Comparison of ENCODE assay signal across 12 mouse cellular contexts in the genomic region with DNA sequence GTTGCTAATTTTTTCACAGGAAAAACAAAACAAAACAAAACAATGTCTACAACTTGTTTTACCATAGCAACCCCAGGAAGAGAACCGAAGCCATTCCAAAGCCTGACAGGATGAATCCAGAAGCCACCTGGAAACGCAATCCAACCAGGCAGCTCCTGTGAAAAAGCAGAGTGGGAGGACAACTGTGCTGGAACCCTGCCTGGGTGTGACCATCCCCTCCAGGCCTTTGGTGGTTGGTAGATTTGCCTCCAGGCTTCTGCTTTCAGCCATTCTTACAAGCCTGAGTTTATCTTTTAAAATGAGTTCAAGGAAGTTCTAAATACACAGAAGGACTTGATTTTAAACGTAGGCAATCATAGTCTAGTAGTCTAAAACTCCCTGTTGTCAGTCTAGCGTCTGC. TPM values are rescaled to one million over a fixed set of nuclear protein-coding genes. Genes with fewer than 3 reads are reported as not detected.
DNase-seq lines count a peak whose midpoint lies in the region; ATAC-seq lines count a peak whose summit lies in the region.
"Had no signal": no experiment of that assay in that cellular context is flagged by ENCODE, and none has a peak within 500 bp of the region (broad histone marks: within the 10 kb centered on the region; RNA-seq: fewer than 3 reads in every experiment).

No protein-coding gene starts in this region.

- H3K9ac ChIP-seq in limb, embryonic 12.5 days (replicated peaks): no peak overlapping the region
- 0 out of 2 replicates have a peak overlapping the region, but pooled peaks have one; percentile 9 for H3K9ac ChIP-seq in heart, embryonic 15.5 days
- H3K9ac ChIP-seq in liver, embryonic 15.5 days: peak overlapping the region; percentile 75
- H3K9ac ChIP-seq in midbrain, embryonic 16.5 days (ENCODE audit: low read depth, low read length): no peak overlapping the region
- H3K9ac ChIP-seq: hindbrain, embryonic 14.5 days had no signal

- H3K27me3 ChIP-seq in limb, embryonic 12.5 days: no peaks in the 10 kb centered on the region
- no peaks in the 10 kb centered on the region for H3K27me3 ChIP-seq in limb, embryonic 10.5 days (ENCODE audit: low read depth, poor library complexity, severe bottlenecking)
- H3K27me3 ChIP-seq in heart, embryonic 15.5 days: no peaks in the 10 kb centered on the region
- H3K27me3 ChIP-seq in liver, embryonic 15.5 days: no peaks in the 10 kb centered on the region
- no peaks in the 10 kb centered on the region for H3K27me3 ChIP-seq in midbrain, embryonic 16.5 days (ENCODE audit: control insufficient read depth, insufficient read depth, low read depth, low read length)

- ATAC-seq in limb, embryonic 12.5 days (ENCODE audit: insufficient number of reproducible peaks, insufficient read depth, low FRiP score, low TSS enrichment, low read depth): no peak
- no peak for ATAC-seq in heart, embryonic 15.5 days (replicated peaks; ENCODE audit: insufficient number of reproducible peaks, insufficient read depth, low FRiP score, low read depth)
- no peak for ATAC-seq in liver, embryonic 15.5 days (ENCODE audit: insufficient read depth)
- ATAC-seq in midbrain, embryonic 16.5 days: no peak

- DNase-seq in frontal cortex, postnatal 36 days (ENCODE audit: low spot score in 2 of 2): peak; percentile 24 to 25
- no peak for DNase-seq in frontal cortex, postnatal 25 days (ENCODE audit: low spot score in 2 of 2)
- no peak for DNase-seq in limb, embryonic 10.5 days (ENCODE audit: low spot score)
- DNase-seq in yolk sac, embryonic 10.5 days (ENCODE audit: low spot score): no peak
- DNase-seq: cerebellum, postnatal 36 days; kidney, adult 9 months; retina, postnatal 1 day had no signal

- peaks cover 28% of the 10 kb centered on the region for H3K4me1 ChIP-seq in limb, embryonic 12.5 days (replicated peaks)
- peaks cover 23% of the 10 kb centered on the region for H3K4me1 ChIP-seq in limb, embryonic 10.5 days
- peaks cover 61% of the 10 kb centered on the region for H3K4me1 ChIP-seq in heart, embryonic 15.5 days (replicated peaks)
- H3K4me1 ChIP-seq in liver, embryonic 15.5 days (replicated peaks): peaks cover 66% of the 10 kb centered on the region
- H3K4me1 ChIP-seq in midbrain, embryonic 16.5 days (ENCODE audit: control insufficient read depth, insufficient read depth, low read length): no peaks in the 10 kb centered on the region

- no peaks in the 10 kb centered on the region for H3K36me3 ChIP-seq in limb, embryonic 12.5 days
- no peaks in the 10 kb centered on the region for H3K36me3 ChIP-seq in limb, embryonic 10.5 days
- H3K36me3 ChIP-seq in heart, embryonic 15.5 days: no peaks in the 10 kb centered on the region
- peaks cover 2% of the 10 kb centered on the region; the same call in 1 of the 2 replicates for H3K36me3 ChIP-seq in liver, embryonic 15.5 days (replicated peaks)
- no peaks in the 10 kb centered on the region for H3K36me3 ChIP-seq in midbrain, embryonic 16.5 days (ENCODE audit: control insufficient read depth, insufficient read depth, low read length)

- no peak overlapping the region for H3K4me2 ChIP-seq in limb, embryonic 12.5 days
- H3K4me2 ChIP-seq in heart, embryonic 15.5 days: no peak overlapping the region; the same call in 1 of the 2 replicates
- peak overlapping the region; percentile 74 for H3K4me2 ChIP-seq in liver, embryonic 15.5 days
- H3K4me2 ChIP-seq in midbrain, embryonic 16.5 days (ENCODE audit: low read length): no peak overlapping the region
- H3K4me2 ChIP-seq: hindbrain, embryonic 14.5 days had no signal

- H3K27ac ChIP-seq in limb, embryonic 12.5 days: 0 out of 2 replicates have a peak overlapping the region, but pooled peaks have one; percentile 45
- no peak overlapping the region for H3K27ac ChIP-seq in limb, embryonic 10.5 days
- peak overlapping the region; percentile 94 for H3K27ac ChIP-seq in heart, embryonic 15.5 days
- H3K27ac ChIP-seq in liver, embryonic 15.5 days (replicated peaks): peak overlapping the region; percentile 99
- no peak overlapping the region for H3K27ac ChIP-seq in midbrain, embryonic 16.5 days (ENCODE audit: low read length)
- H3K27ac ChIP-seq: hindbrain, embryonic 14.5 days had no signal

- no peaks in the 10 kb centered on the region for H3K9me3 ChIP-seq in limb, embryonic 12.5 days
- no peaks in the 10 kb centered on the region for H3K9me3 ChIP-seq in limb, embryonic 10.5 days (replicated peaks)
- no peaks in the 10 kb centered on the region for H3K9me3 ChIP-seq in heart, embryonic 15.5 days (replicated peaks)
- H3K9me3 ChIP-seq in liver, embryonic 15.5 days (replicated peaks): no peaks in the 10 kb centered on the region
- no peaks in the 10 kb centered on the region for H3K9me3 ChIP-seq in midbrain, embryonic 16.5 days (replicated peaks; ENCODE audit: control insufficient read depth, low read length, poor library complexity, severe bottlenecking)

- WGBS in limb, embryonic 12.5 days: 76% methylated on average over 4 of the region's 4 CpGs
- 84% methylated on average over 4 of the region's 4 CpGs for WGBS in limb, embryonic 10.5 days
- 45% methylated on average over 4 of the region's 4 CpGs for WGBS in heart, embryonic 15.5 days
- WGBS in liver, embryonic 15.5 days (ENCODE audit: insufficient replicate concordance): 57% methylated on average over 4 of the region's 4 CpGs
- WGBS in midbrain, embryonic 16.5 days: 79% methylated on average over 4 of the region's 4 CpGs

- H3K4me3 ChIP-seq in limb, embryonic 12.5 days (replicated peaks): no peak overlapping the region
- no peak overlapping the region for H3K4me3 ChIP-seq in limb, embryonic 10.5 days
- H3K4me3 ChIP-seq in heart, embryonic 15.5 days: no peak overlapping the region
- peak overlapping the region; percentile 65 for H3K4me3 ChIP-seq in liver, embryonic 15.5 days (replicated peaks)
- H3K4me3 ChIP-seq in midbrain, embryonic 16.5 days (ENCODE audit: low read depth, low read length): no peak overlapping the region

RNA-seq across cellular contexts. Expression of a gene that starts 4.2 kb away (rescaled TPM):
- polyA plus RNA-seq in limb, embryonic 12.5 days (2016; fragmentation: Nextera tagmentation; extraction: Ambion mirVana): 2.2 and 2.4 TPM in 2 replicates
- 0.93 TPM in 2 replicates for polyA plus RNA-seq in limb, embryonic 10.5 days (2016; fragmentation: Nextera tagmentation; extraction: Ambion mirVana)
- 214 and 224 TPM in 2 replicates for polyA plus RNA-seq in heart, embryonic 15.5 days (2015; fragmentation: Nextera tagmentation; extraction: Ambion mirVana)
- 57.2 and 68.2 TPM in 2 replicates for polyA plus RNA-seq in liver, embryonic 15.5 days (2015; fragmentation: Nextera tagmentation; extraction: Ambion mirVana)
- 0.09 and 0.36 TPM in 2 replicates for polyA plus RNA-seq in midbrain, embryonic 16.5 days (2015; fragmentation: Nextera tagmentation; extraction: Ambion mirVana)

RNA-seq across cellular contexts. Expression of a gene that starts 50.7 kb away (rescaled TPM):
- polyA plus RNA-seq in limb, embryonic 12.5 days (2016; fragmentation: Nextera tagmentation; extraction: Ambion mirVana): 53.5 TPM in 2 replicates
- polyA plus RNA-seq in limb, embryonic 10.5 days (2016; fragmentation: Nextera tagmentation; extraction: Ambion mirVana): 41.4 and 44.1 TPM in 2 replicates
- 50.6 and 63.7 TPM in 2 replicates for polyA plus RNA-seq in heart, embryonic 15.5 days (2015; fragmentation: Nextera tagmentation; extraction: Ambion mirVana)
- 14.8 and 15.6 TPM in 2 replicates for polyA plus RNA-seq in liver, embryonic 15.5 days (2015; fragmentation: Nextera tagmentation; extraction: Ambion mirVana)
- polyA plus RNA-seq in midbrain, embryonic 16.5 days (2015; fragmentation: Nextera tagmentation; extraction: Ambion mirVana): 46.5 and 48.6 TPM in 2 replicates

Comparison
In these comparisons a context has a peak if more than half of its experiments do, and no peak if none do; other contexts are left out.
1. DNase-seq: peak in frontal cortex, postnatal 36 days (2 of 2); none in frontal cortex, postnatal 25 days (0 of 2), limb, embryonic 10.5 days (single experiment) and yolk sac, embryonic 10.5 days (single experiment).
2. H3K27ac ChIP-seq: peak in limb, embryonic 12.5 days (single experiment), heart, embryonic 15.5 days (single experiment) and liver, embryonic 15.5 days (single experiment); none in limb, embryonic 10.5 days (single experiment) and midbrain, embryonic 16.5 days (single experiment).
3. H3K9ac ChIP-seq: peak in heart, embryonic 15.5 days (single experiment) and liver, embryonic 15.5 days (single experiment); none in limb, embryonic 12.5 days (single experiment) and midbrain, embryonic 16.5 days (single experiment).
4. RNA of a gene that starts 4.2 kb away (polyA plus RNA-seq): 214 to 224 TPM in heart, embryonic 15.5 days and 57.2 to 68.2 TPM in liver, embryonic 15.5 days; 2.2 to 2.4 TPM in limb, embryonic 12.5 days, 0.93 TPM in limb, embryonic 10.5 days and 0.09 to 0.36 TPM in midbrain, embryonic 16.5 days; every median in the first group is over 10 times any median in the second.